Mouse (Mus musculus): ENCODE data around the gene Hist1h2af.

- TF ChIP-seq ZNF384 (IDR thresholded peaks at IDR 0.05; ENCODE audit: low read depth, low read length) (no peak), ZC3H11A (IDR thresholded peaks at IDR 0.05; ENCODE audit: borderline replicate concordance, low read depth, low read length) (no peak), HCFC1 (IDR thresholded peaks at IDR 0.05; ENCODE audit: borderline replicate concordance, insufficient read depth, low read length) (no peak), CHD2 (IDR thresholded peaks at IDR 0.05; ENCODE audit: low read depth, low read length) (no peak)
These were observed 35.1 kb upstream of the Hist1h2af start for GRCm38 (mm10) chr13:23498653-23499052.
